Comparison of ENCODE assay signal across 11 mouse cellular contexts in genomic region chr6:72761645-72762044, GRCm38 (mm10). TPM values are rescaled to one million over a fixed set of nuclear protein-coding genes. Genes with fewer than 3 reads are reported as not detected.
DNase-seq lines count a peak whose midpoint lies in the region.
"Had no signal": no experiment of that assay in that cellular context is flagged by ENCODE, and none has a peak within 500 bp of the region (broad histone marks: within the 10 kb centered on the region; RNA-seq: fewer than 3 reads in every experiment).

No protein-coding gene starts in this region.

- peak; percentile 18 for DNase-seq in adrenal gland, postnatal 10 days
- DNase-seq in adrenal gland, adult (ENCODE audit: inconsistent age in 2 of 2, low spot score in 1 of 2): no peak
- DNase-seq in kidney, adult 9 months: peak; percentile 14
- no peak for DNase-seq in kidney, adult 8-10 months
- peak; percentile 59 for DNase-seq in embryo, embryonic 11 days
- peak; percentile 36 for DNase-seq in kidney, postnatal 14 days
- no peak for DNase-seq in B cell, adult 2 months
- no peak for DNase-seq in cerebellum, postnatal 4 days (ENCODE audit: low spot score in 2 of 2)
- DNase-seq: cerebellum, postnatal 10 days; spleen, adult 18-20 months; thymus, adult 2 months had no signal

RNA-seq across cellular contexts. Expression of gene Tcf7l1, which starts 27.4 kb away (rescaled TPM):
- total RNA-seq in adrenal gland, postnatal 10 days (2021): 10 to 100 TPM; 19.6 to 20.1 TPM

Comparison
In these comparisons a context has a peak if more than half of its experiments do, and no peak if none do; other contexts are left out.
1. DNase-seq: peak in adrenal gland, postnatal 10 days (single experiment), kidney, adult 9 months (single experiment), embryo, embryonic 11 days (single experiment) and kidney, postnatal 14 days (single experiment); none in adrenal gland, adult (0 of 2), kidney, adult 8-10 months (0 of 2), B cell, adult 2 months (0 of 2) and cerebellum, postnatal 4 days (0 of 2).